ENCODE assay signal across 9 mouse cellular contexts in the genomic region with DNA sequence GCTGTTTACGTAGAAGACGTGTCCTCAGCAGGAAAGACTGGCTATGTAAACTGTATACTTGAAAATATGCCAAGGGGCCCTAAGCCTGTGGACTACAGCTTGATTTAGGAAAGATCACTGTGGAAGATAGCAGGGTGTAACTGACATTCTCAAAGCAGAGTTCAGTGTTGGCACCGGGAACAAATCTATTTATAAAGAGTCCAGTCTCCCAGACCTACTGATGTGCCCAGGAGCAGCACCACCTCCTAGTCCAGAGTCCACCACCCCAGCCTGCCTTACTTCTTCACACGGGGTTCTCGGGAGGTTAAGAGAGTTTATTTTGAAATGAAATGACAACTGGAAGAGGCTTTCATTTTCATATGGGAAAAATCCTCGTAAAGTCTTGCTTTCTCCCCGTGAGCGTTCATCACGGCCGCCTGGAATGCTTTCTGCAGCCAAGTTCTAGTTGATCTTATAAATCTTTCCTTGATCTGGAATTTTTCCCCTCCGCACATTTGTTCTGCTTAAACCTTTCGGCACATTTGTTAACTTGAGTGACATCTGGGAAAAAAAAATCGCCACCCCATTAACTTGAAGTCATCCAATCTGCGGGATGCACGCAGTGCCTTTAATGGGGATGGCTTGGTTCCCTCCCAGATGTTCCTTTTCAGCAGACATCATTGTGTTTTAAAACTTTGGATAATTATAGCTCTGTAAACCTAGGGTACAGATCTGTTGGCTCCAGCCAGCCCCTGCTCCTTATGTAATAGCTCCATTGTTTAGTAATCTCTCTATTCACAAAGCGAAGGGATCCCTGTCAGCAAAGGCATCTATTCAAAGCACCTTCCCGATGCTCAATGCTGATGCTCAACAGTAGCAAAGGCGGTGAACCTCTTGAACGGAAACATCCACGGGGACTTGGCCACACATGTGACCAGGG.
DNase-seq lines count a peak whose midpoint lies in the region; ATAC-seq lines count a peak whose summit lies in the region.
"Had no signal": no experiment of that assay in that cellular context is flagged by ENCODE, and none has a peak within 500 bp of the region (broad histone marks: within the 10 kb centered on the region; RNA-seq: fewer than 3 reads in every experiment).

No protein-coding gene starts in this region.

- H3K27me3 ChIP-seq in kidney, embryonic 16.5 days (ENCODE audit: insufficient read depth, low read length), result no peaks in the 10 kb centered on the region
- 0 out of 2 replicates have a peak, but pooled peaks cover 3% of the 10 kb centered on the region for H3K27me3 ChIP-seq in midbrain, embryonic 15.5 days (replicated peaks)

- peak; percentile 87 for ATAC-seq in kidney, embryonic 16.5 days (ENCODE audit: low FRiP score, low TSS enrichment)
- no peak for ATAC-seq in midbrain, embryonic 15.5 days (replicated peaks)

- peak overlapping the region; percentile 41 for H3K4me2 ChIP-seq in kidney, embryonic 16.5 days (replicated peaks; ENCODE audit: low read depth, low read length)
- peak overlapping the region; percentile 27 for H3K4me2 ChIP-seq in midbrain, embryonic 15.5 days

- H3K36me3 ChIP-seq in kidney, embryonic 16.5 days (ENCODE audit: insufficient read depth, low read length), result no peaks in the 10 kb centered on the region
- H3K36me3 ChIP-seq in midbrain, embryonic 15.5 days (replicated peaks), result no peaks in the 10 kb centered on the region

- H3K4me3 ChIP-seq in kidney, embryonic 16.5 days (ENCODE audit: low read length), result peak overlapping the region; percentile 5; the same call in 1 of the 2 replicates
- H3K4me3 ChIP-seq in midbrain, embryonic 15.5 days, result no peak overlapping the region

- H3K9me3 ChIP-seq in kidney, embryonic 16.5 days (ENCODE audit: low read length), result no peaks in the 10 kb centered on the region
- H3K9me3 ChIP-seq in midbrain, embryonic 15.5 days, result no peaks in the 10 kb centered on the region

- H3K4me1 ChIP-seq in kidney, embryonic 16.5 days (ENCODE audit: insufficient read depth, low read length), result peaks cover 23% of the 10 kb centered on the region
- H3K4me1 ChIP-seq in midbrain, embryonic 15.5 days, result peaks cover 13% of the 10 kb centered on the region

- H3K9ac ChIP-seq in kidney, embryonic 16.5 days (replicated peaks; ENCODE audit: low read length), result 0 out of 2 replicates have a peak overlapping the region, but pooled peaks have one; percentile 22
- no peak overlapping the region for H3K9ac ChIP-seq in midbrain, embryonic 15.5 days
- H3K9ac ChIP-seq: liver, embryonic 14.5 days had no signal

- peak overlapping the region; percentile 81 for H3K27ac ChIP-seq in kidney, embryonic 16.5 days (ENCODE audit: low read length)
- no peak overlapping the region for H3K27ac ChIP-seq in midbrain, embryonic 15.5 days
- H3K27ac ChIP-seq: liver, embryonic 14.5 days had no signal

- 20% methylated on average over 20 of the region's 20 CpGs for WGBS in kidney, embryonic 16.5 days
- WGBS in midbrain, embryonic 15.5 days, result 23% methylated on average over 20 of the region's 20 CpGs

- peak; percentile 16 for DNase-seq in embryo, embryonic 10 days (ENCODE audit: low spot score)
- DNase-seq in embryo, embryonic 9.5 days (ENCODE audit: extremely low spot score), result no peak
- peak; percentile 53 for DNase-seq in cerebellum, adult 8-10 months
- peak; percentile 60 for DNase-seq in heart, adult 8-10 months (ENCODE audit: low spot score)
- DNase-seq in frontal cortex, postnatal 25 days (ENCODE audit: low spot score in 2 of 2), result no peak
- DNase-seq in thymus, postnatal 10 days (ENCODE audit: low spot score in 2 of 2), result no peak

Comparison
In these comparisons a context has a peak if more than half of its experiments do, and no peak if none do; other contexts are left out.
1. DNase-seq: peak in embryo, embryonic 10 days (single experiment), cerebellum, adult 8-10 months (single experiment) and heart, adult 8-10 months (single experiment); none in embryo, embryonic 9.5 days (single experiment), frontal cortex, postnatal 25 days (0 of 2) and thymus, postnatal 10 days (0 of 2).